ENCODE assay signal across 8 mouse cellular contexts in genomic region chr11:77508068-77509021, GRCm38 (mm10). TPM values are rescaled to one million over a fixed set of nuclear protein-coding genes. Genes with fewer than 3 reads are reported as not detected.
A peak's percentile ranks its signal among the peaks of the same experiment; 100 is the strongest.
DNase-seq lines count a peak whose midpoint lies in the region; ATAC-seq and TF ChIP-seq lines count a peak whose summit lies in the region.

No protein-coding gene starts in this region.

- H3K4me2 ChIP-seq in hindbrain, embryonic 15.5 days = peak overlapping the region; percentile 65
- H3K4me2 ChIP-seq in midbrain, embryonic 11.5 days = peak overlapping the region; percentile 50

- peak; percentile 46 for ATAC-seq in hindbrain, embryonic 15.5 days (ENCODE audit: low FRiP score, low read depth)
- peak; percentile 50 for ATAC-seq in midbrain, embryonic 11.5 days (ENCODE audit: low FRiP score)

- peak; percentile 85 for DNase-seq in layer of hippocampus, adult 11-12 months (ENCODE audit: low spot score)
- DNase-seq in layer of hippocampus, adult 8-10 months (ENCODE audit: low spot score in 2 of 2) = no peak
- peak; percentile 76 to 84 for DNase-seq in cerebellum, postnatal 36 days
- DNase-seq in gastrocnemius, adult 2 months = peak; percentile 91
- peak; percentile 91 for DNase-seq in limb, embryonic 10.5 days (ENCODE audit: low spot score)
- DNase-seq in midbrain, embryonic 11.5 days (ENCODE audit: low spot score, missing footprints) = peak; percentile 99
- peak; percentile 73 for DNase-seq in skeletal muscle tissue, adult 2 months (ENCODE audit: low read depth, low spot score)

- 19% methylated on average over 49 of the region's 49 CpGs for WGBS in hindbrain, embryonic 15.5 days
- WGBS in limb, embryonic 10.5 days = 20% methylated on average over 49 of the region's 49 CpGs
- 19% methylated on average over 49 of the region's 49 CpGs for WGBS in midbrain, embryonic 11.5 days

- peaks cover 16% of the 10 kb centered on the region for H3K4me1 ChIP-seq in hindbrain, embryonic 15.5 days (replicated peaks)
- peaks cover 26% of the 10 kb centered on the region for H3K4me1 ChIP-seq in limb, embryonic 10.5 days
- peaks cover 10% of the 10 kb centered on the region for H3K4me1 ChIP-seq in midbrain, embryonic 11.5 days (ENCODE audit: control insufficient read depth, insufficient read depth, low read length)

- no peaks in the 10 kb centered on the region for H3K9me3 ChIP-seq in hindbrain, embryonic 15.5 days
- H3K9me3 ChIP-seq in limb, embryonic 10.5 days (replicated peaks) = no peaks in the 10 kb centered on the region
- no peaks in the 10 kb centered on the region for H3K9me3 ChIP-seq in midbrain, embryonic 11.5 days (ENCODE audit: control insufficient read depth, low read length)

- intact Hi-C loops in gastrocnemius, adult 2 months (cut with DNase I) = loop anchor here (5.0 to 10.0 kb wide), 2 partner anchors 124 to 404 kb away; no protein-coding TSS in a partner anchor

- peaks cover 40% of the 10 kb centered on the region for H3K36me3 ChIP-seq in hindbrain, embryonic 15.5 days
- peaks cover 69% of the 10 kb centered on the region for H3K36me3 ChIP-seq in limb, embryonic 10.5 days
- H3K36me3 ChIP-seq in midbrain, embryonic 11.5 days (ENCODE audit: control insufficient read depth, insufficient read depth, low read length) = peaks cover 20% of the 10 kb centered on the region

- no peaks in the 10 kb centered on the region for H3K27me3 ChIP-seq in hindbrain, embryonic 15.5 days
- no peaks in the 10 kb centered on the region for H3K27me3 ChIP-seq in limb, embryonic 10.5 days (ENCODE audit: low read depth, poor library complexity, severe bottlenecking)
- no peaks in the 10 kb centered on the region for H3K27me3 ChIP-seq in midbrain, embryonic 11.5 days (ENCODE audit: control insufficient read depth, insufficient read depth, low read length)

- TF ChIP-seq CTCF in gastrocnemius, adult 2 months (IDR thresholded peaks at IDR 0.05) = no peak

- H3K4me3 ChIP-seq in gastrocnemius, adult 2 months = peak overlapping the region; percentile 81
- peak overlapping the region; percentile 31 for H3K4me3 ChIP-seq in hindbrain, embryonic 15.5 days
- peak overlapping the region; percentile 46 for H3K4me3 ChIP-seq in limb, embryonic 10.5 days
- peak overlapping the region; percentile 17 for H3K4me3 ChIP-seq in midbrain, embryonic 11.5 days (ENCODE audit: low read depth, low read length)

- peak overlapping the region; percentile 30 for H3K9ac ChIP-seq in hindbrain, embryonic 15.5 days
- peak overlapping the region; percentile 44; the same call in 1 of the 2 replicates for H3K9ac ChIP-seq in midbrain, embryonic 11.5 days (ENCODE audit: low read length)

- peak overlapping the region; percentile 70 for H3K27ac ChIP-seq in gastrocnemius, adult 2 months
- H3K27ac ChIP-seq in hindbrain, embryonic 15.5 days (replicated peaks) = no peak overlapping the region
- peak overlapping the region; percentile 75 for H3K27ac ChIP-seq in limb, embryonic 10.5 days
- 0 out of 2 replicates have a peak overlapping the region, but pooled peaks have one; percentile 14 for H3K27ac ChIP-seq in midbrain, embryonic 11.5 days (ENCODE audit: low read depth, low read length)

RNA-seq across cellular contexts. Expression of gene Abhd15, which starts 6.6 kb away (rescaled TPM):
- 1 to 10 TPM; 1.0 to 2.4 (median 1.6) TPM for total RNA-seq in layer of hippocampus, adult 8-10 months (2022)
- under 1 TPM; 0.18 to 0.50 TPM for total RNA-seq in gastrocnemius, adult 2 months (2021)
- 2.7 TPM in 2 replicates for polyA plus RNA-seq in hindbrain, embryonic 15.5 days (2015; fragmentation: Nextera tagmentation; extraction: Ambion mirVana)
- 1.4 and 2.0 TPM in 2 replicates for polyA plus RNA-seq in limb, embryonic 10.5 days (2016; fragmentation: Nextera tagmentation; extraction: Ambion mirVana)
- polyA plus RNA-seq in midbrain, embryonic 11.5 days (2014; fragmentation: Nextera tagmentation; extraction: Ambion mirVana) = 1.9 and 2.1 TPM in 2 replicates

RNA-seq across cellular contexts. Expression of gene Trp53i13, which starts 7.4 kb away (rescaled TPM):
- total RNA-seq in layer of hippocampus, adult 8-10 months (2022) = 1 to 10 TPM; 4.9 to 9.1 (median 8.8) TPM
- total RNA-seq in gastrocnemius, adult 2 months (2021) = 1 to 10 TPM; 2.3 to 5.0 TPM
- 16.8 and 19.6 TPM in 2 replicates for polyA plus RNA-seq in hindbrain, embryonic 15.5 days (2015; fragmentation: Nextera tagmentation; extraction: Ambion mirVana)
- polyA plus RNA-seq in limb, embryonic 10.5 days (2016; fragmentation: Nextera tagmentation; extraction: Ambion mirVana) = 33.4 and 38.7 TPM in 2 replicates
- polyA plus RNA-seq in midbrain, embryonic 11.5 days (2014; fragmentation: Nextera tagmentation; extraction: Ambion mirVana) = 25.5 and 27.3 TPM in 2 replicates

RNA-seq across cellular contexts. Expression of gene Gm10392, which starts 10.7 kb away (rescaled TPM):
- total RNA-seq in layer of hippocampus, adult 8-10 months (2022) = under 1 TPM in 1 of 4 experiments, not detected in 3; 0.20 TPM
- not detected for total RNA-seq in gastrocnemius, adult 2 months (2021)
- 0.12 and 0.16 TPM in 2 replicates for polyA plus RNA-seq in hindbrain, embryonic 15.5 days (2015; fragmentation: Nextera tagmentation; extraction: Ambion mirVana)
- polyA plus RNA-seq in limb, embryonic 10.5 days (2016; fragmentation: Nextera tagmentation; extraction: Ambion mirVana) = 0.14 TPM in 1 of 2 replicates, not detected in the other
- polyA plus RNA-seq in midbrain, embryonic 11.5 days (2014; fragmentation: Nextera tagmentation; extraction: Ambion mirVana) = 0.10 TPM in 1 of 2 replicates, not detected in the other

RNA-seq across cellular contexts. Expression of gene Git1, which starts 15.0 kb away (rescaled TPM):
- 100 to 1,000 TPM; 266 to 292 (median 282) TPM for total RNA-seq in layer of hippocampus, adult 8-10 months (2022)
- total RNA-seq in gastrocnemius, adult 2 months (2021) = 10 to 100 TPM; 25.9 to 33.3 TPM
- polyA plus RNA-seq in hindbrain, embryonic 15.5 days (2015; fragmentation: Nextera tagmentation; extraction: Ambion mirVana) = 16.4 and 18.1 TPM in 2 replicates
- 13.6 and 14.8 TPM in 2 replicates for polyA plus RNA-seq in limb, embryonic 10.5 days (2016; fragmentation: Nextera tagmentation; extraction: Ambion mirVana)
- 11.3 and 13.8 TPM in 2 replicates for polyA plus RNA-seq in midbrain, embryonic 11.5 days (2014; fragmentation: Nextera tagmentation; extraction: Ambion mirVana)

RNA-seq across cellular contexts. Expression of gene Ankrd13b, which starts 18.9 kb away (rescaled TPM):
- total RNA-seq in layer of hippocampus, adult 8-10 months (2022) = 10 to 100 TPM; 71.2 to 78.4 (median 73.7) TPM
- total RNA-seq in gastrocnemius, adult 2 months (2021) = 10 to 100 TPM in 1 of 2 experiments, 1 to 10 TPM in 1; 9.5 to 10.8 TPM
- polyA plus RNA-seq in hindbrain, embryonic 15.5 days (2015; fragmentation: Nextera tagmentation; extraction: Ambion mirVana) = 36.6 and 50.7 TPM in 2 replicates
- polyA plus RNA-seq in limb, embryonic 10.5 days (2016; fragmentation: Nextera tagmentation; extraction: Ambion mirVana) = 12.5 and 13.4 TPM in 2 replicates
- polyA plus RNA-seq in midbrain, embryonic 11.5 days (2014; fragmentation: Nextera tagmentation; extraction: Ambion mirVana) = 9.5 and 13.5 TPM in 2 replicates

Comparison
In these comparisons a context has a peak if more than half of its experiments do, and no peak if none do; other contexts are left out.
1. DNase-seq: peak in layer of hippocampus, adult 11-12 months (single experiment), cerebellum, postnatal 36 days (2 of 2), gastrocnemius, adult 2 months (single experiment), limb, embryonic 10.5 days (single experiment), midbrain, embryonic 11.5 days (single experiment) and skeletal muscle tissue, adult 2 months (single experiment); none in layer of hippocampus, adult 8-10 months (0 of 2).
2. H3K4me3 ChIP-seq: peak in every context shown above with its lines; median percentile 81 in gastrocnemius, adult 2 months; 46 in limb, embryonic 10.5 days; 31 in hindbrain, embryonic 15.5 days; 17 in midbrain, embryonic 11.5 days.